Mouse (Mus musculus) right cerebral cortex, adult 2 months (tissue): ENCODE data around the gene Lgmn.

ENCODE experiments used
- DNase-seq, 2 experiments: peaks; one replicate each; pipeline ENCODE4 v3.0.0; 2021 to 2022; ENCODE audit warnings: low spot score in 2 of 2

The Lgmn gene

GRCm38 (mm10) chr12:102390042-102390441 lies 49.6 kb downstream of the Lgmn start:
- no peak for DNase-seq

- DNase-seq = peak; percentile 93
These were observed 52.2 kb downstream of the Lgmn start for GRCm38 (mm10) chr12:102387219-102387917.

GRCm38 (mm10) chr12:102384819-102385218 lies 54.8 kb downstream of the Lgmn start:
- DNase-seq = peak; percentile 64

GRCm38 (mm10) chr12:102383288-102383687 lies 56.3 kb downstream of the Lgmn start:
- no peak for DNase-seq

- no peak for DNase-seq
These were observed 57.4 kb downstream of the Lgmn start for GRCm38 (mm10) chr12:102382180-102382579.

GRCm38 (mm10) chr12:102372322-102372721 lies 67.3 kb downstream of the Lgmn start:
- no peak for DNase-seq

- DNase-seq = no peak
These were observed 68.6 kb downstream of the Lgmn start for GRCm38 (mm10) chr12:102370931-102371500.

- DNase-seq = no peak
These were observed 70.0 kb downstream of the Lgmn start for GRCm38 (mm10) chr12:102369488-102370235.

- DNase-seq = no peak
These were observed 71.1 kb downstream of the Lgmn start for GRCm38 (mm10) chr12:102368556-102368955.

GRCm38 (mm10) chr12:102368066-102368465 lies 71.5 kb downstream of the Lgmn start:
- DNase-seq = no peak

- no peak for DNase-seq
These were observed 72.5 kb downstream of the Lgmn start for GRCm38 (mm10) chr12:102367075-102367474.

- DNase-seq = no peak
These were observed 73.3 kb downstream of the Lgmn start for GRCm38 (mm10) chr12:102366126-102366816.

- DNase-seq = no peak
These were observed 74.6 kb downstream of the Lgmn start for GRCm38 (mm10) chr12:102365016-102365415.

- no peak for DNase-seq
These were observed 78.1 kb downstream of the Lgmn start for GRCm38 (mm10) chr12:102361189-102362161.

GRCm38 (mm10) chr12:102359390-102359789 lies 80.2 kb downstream of the Lgmn start:
- DNase-seq = no peak

- DNase-seq = no peak
These were observed 82.8 kb downstream of the Lgmn start for GRCm38 (mm10) chr12:102356781-102357180.

- DNase-seq = no peak
These were observed 83.8 kb downstream of the Lgmn start for GRCm38 (mm10) chr12:102355784-102356183.

GRCm38 (mm10) chr12:102354126-102354984 lies 85.3 kb downstream of the Lgmn start:
- no peak for DNase-seq

GRCm38 (mm10) chr12:102350997-102351396 lies 88.6 kb downstream of the Lgmn start:
- DNase-seq = no peak

- DNase-seq = no peak
These were observed 91.2 kb downstream of the Lgmn start for GRCm38 (mm10) chr12:102348447-102348846.
